Mouse (Mus musculus): ENCODE data around the gene Rbm43.
"Not testable (repeated sequence)": the region's sequence is repeated elsewhere in the genome, so short reads cannot be mapped to it uniquely, and the experiment has no call there.

Rbm43 gene

GRCm38 (mm10) chr2:51914532-51914931 is 20.4 kb downstream of the Rbm43 start:
- DNase-seq (ENCODE audit: low read depth, low spot score): no peak

- DNase-seq (ENCODE audit: low read depth, low spot score): no peak
These were observed 22.2 kb downstream of the Rbm43 start for GRCm38 (mm10) chr2:51912740-51913139.

- DNase-seq (ENCODE audit: low read depth, low spot score): no peak
These were observed 23.1 kb downstream of the Rbm43 start for GRCm38 (mm10) chr2:51911864-51912263.

- no peak for DNase-seq (ENCODE audit: low read depth, low spot score)
These were observed 27.3 kb downstream of the Rbm43 start for GRCm38 (mm10) chr2:51907538-51908110.

GRCm38 (mm10) chr2:51905637-51906036 is 29.3 kb downstream of the Rbm43 start:
- DNase-seq (ENCODE audit: low read depth, low spot score): no peak

- DNase-seq (ENCODE audit: low read depth, low spot score): no peak
These were observed 42.5 kb downstream of the Rbm43 start for GRCm38 (mm10) chr2:51892411-51892901.

GRCm38 (mm10) chr2:51890961-51891360 is 44.0 kb downstream of the Rbm43 start:
- DNase-seq (ENCODE audit: low read depth, low spot score): no peak

- DNase-seq (ENCODE audit: low read depth, low spot score): not testable (repeated sequence)
These were observed 44.8 kb downstream of the Rbm43 start for GRCm38 (mm10) chr2:51890139-51890538.

- no peak for DNase-seq (ENCODE audit: low read depth, low spot score)
These were observed 54.8 kb downstream of the Rbm43 start for GRCm38 (mm10) chr2:51880143-51880542.
